Mouse (Mus musculus): ENCODE data around the gene Tsr2.

Gene Tsr2

DNA sequence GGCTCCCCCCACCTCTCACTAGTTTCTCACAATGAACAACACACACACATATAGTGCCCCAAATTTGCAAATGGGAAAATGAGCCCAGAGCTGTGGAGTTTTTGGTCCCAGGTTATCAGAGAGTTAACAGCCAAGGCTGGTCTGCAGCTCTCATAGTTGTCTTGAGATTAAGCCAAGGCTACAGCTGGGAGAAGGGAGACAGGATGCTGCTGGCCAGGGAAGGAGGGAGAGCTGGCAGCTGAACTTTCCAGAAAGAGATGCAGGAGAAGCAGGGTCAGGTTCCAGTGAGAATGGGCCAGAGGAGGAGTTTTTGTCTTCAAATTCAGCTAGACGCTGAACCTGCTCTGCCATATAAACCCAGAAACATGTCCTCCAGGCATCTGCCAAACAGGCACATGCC, 37.0 kb downstream of the Tsr2 start:
- Histone ChIP-seq H3K27me3 (ENCODE audit: control insufficient read depth, insufficient read depth, low read length, poor library complexity, severe bottlenecking) (no peaks in the 10 kb centered on the region), H3K36me3 (ENCODE audit: control insufficient read depth, insufficient read depth, low read length, poor library complexity, severe bottlenecking) (no peaks in the 10 kb centered on the region)
- no peak for DNase-seq (ENCODE audit: low read depth, low spot score)

DNA sequence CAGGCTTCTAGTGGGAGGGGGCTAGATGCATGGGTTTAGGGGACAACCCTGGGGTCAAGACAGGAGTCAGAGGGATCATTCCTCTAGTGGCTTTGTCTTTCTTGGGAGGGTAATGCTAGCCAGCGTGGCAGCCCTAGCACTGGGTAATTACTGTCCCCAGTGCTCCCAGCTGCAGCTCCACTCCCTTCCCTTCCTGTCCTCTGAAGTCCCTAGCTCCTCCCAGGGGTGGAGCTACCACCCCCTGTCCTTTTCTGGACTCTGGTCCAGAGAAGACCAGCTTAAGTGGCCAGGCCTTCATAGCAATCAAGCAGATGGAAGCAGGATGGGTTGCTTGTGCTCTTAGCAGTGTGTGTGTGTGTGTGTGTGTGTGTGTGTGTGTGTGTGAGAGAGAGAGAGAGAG, 40.8 kb downstream of the Tsr2 start:
- no peak for DNase-seq (ENCODE audit: low read depth, low spot score)
- H3K36me3 ChIP-seq (ENCODE audit: control insufficient read depth, insufficient read depth, low read length, poor library complexity, severe bottlenecking): no peaks in the 10 kb centered on the region

DNA sequence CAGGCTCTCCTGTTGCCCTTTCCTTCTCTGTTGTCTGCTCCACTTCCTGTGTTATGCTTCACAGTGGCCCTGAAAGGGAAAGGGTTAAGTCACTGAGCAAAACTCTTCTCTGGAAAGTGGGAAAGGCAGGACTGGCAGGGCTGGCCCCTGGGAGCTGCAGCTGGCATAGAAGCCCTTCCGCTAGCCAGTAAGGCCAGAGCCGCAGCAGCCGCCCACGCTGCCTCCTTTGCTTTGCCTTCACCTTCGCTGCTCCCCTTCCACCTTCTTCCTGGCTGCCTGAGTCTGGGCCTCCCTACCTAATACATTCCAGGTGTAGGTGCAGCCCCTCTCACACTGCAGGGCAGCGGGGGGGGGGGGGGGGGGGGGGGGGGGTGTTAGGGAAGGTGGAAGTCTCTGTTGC, 41.9 kb downstream of the Tsr2 start:
- H3K27me3 ChIP-seq (ENCODE audit: control insufficient read depth, insufficient read depth, low read length, poor library complexity, severe bottlenecking): no peaks in the 10 kb centered on the region
- no peaks in the 10 kb centered on the region for H3K36me3 ChIP-seq (ENCODE audit: control insufficient read depth, insufficient read depth, low read length, poor library complexity, severe bottlenecking)
- no peak for DNase-seq (ENCODE audit: low read depth, low spot score)

More for the DNA sequence above, 40.8 kb downstream of the Tsr2 start:
- H3K27me3 ChIP-seq (ENCODE audit: control insufficient read depth, insufficient read depth, low read length, poor library complexity, severe bottlenecking): no peaks in the 10 kb centered on the region

DNA sequence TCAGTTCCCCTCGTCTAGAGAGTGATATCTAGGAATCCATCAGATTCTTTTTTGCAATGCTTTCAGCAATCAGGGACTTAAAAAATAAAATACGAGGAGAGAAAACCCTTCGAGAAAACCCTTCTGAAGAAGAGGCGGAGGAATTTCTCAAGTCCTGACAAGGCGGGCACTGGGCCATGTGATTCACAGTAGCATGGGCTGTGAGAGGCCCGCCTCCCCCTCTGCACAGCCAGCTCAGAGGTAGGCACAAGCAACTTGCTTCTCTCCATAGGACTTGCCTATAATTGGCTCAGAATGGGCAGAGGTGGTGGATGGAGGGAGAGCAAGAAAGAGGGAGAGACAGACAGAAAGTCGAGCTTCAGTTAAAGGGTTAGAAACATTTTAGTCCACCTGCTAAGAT, 46.0 kb downstream of the Tsr2 start:
- Histone ChIP-seq H3K27me3 (ENCODE audit: control insufficient read depth, insufficient read depth, low read length, poor library complexity, severe bottlenecking) (no peaks in the 10 kb centered on the region), H3K36me3 (ENCODE audit: control insufficient read depth, insufficient read depth, low read length, poor library complexity, severe bottlenecking) (no peaks in the 10 kb centered on the region)
- no peak for DNase-seq (ENCODE audit: low read depth, low spot score)

DNA sequence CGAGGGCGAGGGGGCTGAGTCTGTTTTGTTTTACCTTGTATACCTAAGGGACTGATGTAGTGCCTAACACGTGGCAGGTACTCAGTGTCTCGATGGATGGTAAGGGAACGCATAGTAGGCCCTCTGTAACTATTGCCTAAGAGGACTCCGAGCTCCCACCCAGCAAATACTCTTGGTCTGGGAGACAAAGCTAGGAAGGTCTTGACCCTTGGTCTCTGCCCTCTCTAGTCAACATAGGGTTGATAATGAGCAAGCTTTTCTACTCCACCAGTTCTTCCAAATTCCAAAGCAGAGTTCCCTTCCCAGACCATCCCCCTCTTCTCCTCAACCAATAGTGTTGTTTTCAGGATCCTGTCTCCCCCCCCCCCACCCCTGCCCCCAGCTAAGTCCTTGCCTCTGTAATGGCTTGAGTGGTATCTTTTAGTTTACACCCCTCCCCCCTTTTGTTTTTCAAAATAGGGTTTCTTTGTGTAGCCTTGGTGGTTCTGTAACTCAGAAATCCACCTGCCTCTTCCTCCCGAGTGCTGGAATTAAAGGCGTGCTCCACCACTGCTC, 46.6 kb downstream of the Tsr2 start:
- no peak for DNase-seq (ENCODE audit: low read depth, low spot score)
- H3K36me3 ChIP-seq (ENCODE audit: control insufficient read depth, insufficient read depth, low read length, poor library complexity, severe bottlenecking): no peaks in the 10 kb centered on the region
- no peaks in the 10 kb centered on the region for H3K27me3 ChIP-seq (ENCODE audit: control insufficient read depth, insufficient read depth, low read length, poor library complexity, severe bottlenecking)

DNA sequence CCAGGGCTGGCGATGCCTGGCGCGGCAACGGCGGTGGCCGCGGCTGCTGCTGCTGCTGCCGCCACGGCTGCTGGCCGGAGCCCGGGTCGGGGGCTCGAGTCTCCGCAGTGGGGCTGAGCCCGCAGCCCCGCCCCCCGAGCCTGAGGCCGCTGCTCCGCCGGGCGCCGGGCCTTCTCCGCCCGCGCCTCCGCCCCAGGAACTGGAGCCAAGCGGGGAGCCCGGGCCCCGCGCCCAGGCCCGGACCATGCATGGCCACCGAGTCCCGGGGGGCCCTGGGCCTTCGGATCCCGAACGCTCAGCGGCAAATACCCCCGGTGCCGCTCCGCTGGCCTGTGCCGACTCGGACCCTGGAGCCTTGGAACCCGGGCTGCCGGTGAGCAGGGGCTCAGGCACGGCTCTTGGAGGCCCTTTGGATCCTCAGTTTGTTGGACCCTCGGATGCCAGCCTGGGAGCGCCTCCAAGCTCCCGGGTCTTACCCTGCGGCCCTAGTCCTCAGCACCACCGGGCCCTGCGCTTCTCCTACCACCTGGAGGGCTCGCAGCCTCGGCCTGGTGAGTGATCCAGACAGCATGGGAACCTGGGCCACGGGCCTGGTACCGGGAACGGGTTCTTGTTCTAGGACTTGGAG, 48.8 kb downstream of the Tsr2 start:
- Histone ChIP-seq H3K27me3 (ENCODE audit: control insufficient read depth, insufficient read depth, low read length, poor library complexity, severe bottlenecking) (no peaks in the 10 kb centered on the region), H3K36me3 (ENCODE audit: control insufficient read depth, insufficient read depth, low read length, poor library complexity, severe bottlenecking) (no peaks in the 10 kb centered on the region)
- DNase-seq (ENCODE audit: low read depth, low spot score): no peak

DNA sequence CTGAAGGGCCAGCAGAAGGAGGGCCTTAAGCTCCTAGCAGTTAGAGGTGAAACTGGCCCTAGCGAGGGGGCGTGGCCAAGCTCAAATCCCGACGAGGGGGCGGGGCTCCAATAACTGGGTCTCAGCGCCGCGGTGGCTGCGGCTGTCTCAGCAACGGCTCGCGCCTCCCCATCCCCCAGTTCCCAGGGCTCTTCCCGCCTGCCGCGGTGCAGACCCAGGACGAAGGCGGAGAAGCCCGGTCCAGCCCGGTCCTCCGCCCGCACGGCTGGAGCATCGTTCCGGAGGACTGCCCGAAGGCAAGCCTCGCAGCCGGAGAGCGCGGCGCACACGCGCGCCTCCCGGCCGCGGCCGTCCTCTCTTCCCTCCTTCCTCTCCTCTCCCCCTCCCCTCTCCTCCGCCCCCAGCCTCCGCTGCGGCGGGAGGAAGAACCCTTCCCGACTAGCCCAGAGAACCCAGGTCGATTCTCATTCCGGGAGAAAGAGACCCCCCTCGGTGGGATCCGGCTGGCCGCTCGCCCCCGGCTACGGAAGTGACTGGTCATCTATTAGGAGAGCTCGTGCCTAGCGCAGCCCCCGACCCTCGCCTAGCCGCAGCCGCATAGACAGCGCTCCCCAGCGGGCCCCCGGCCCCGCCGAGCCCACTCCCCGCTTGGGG, 49.4 kb downstream of the Tsr2 start:
- Histone ChIP-seq H3K36me3 (ENCODE audit: control insufficient read depth, insufficient read depth, low read length, poor library complexity, severe bottlenecking) (no peaks in the 10 kb centered on the region), H3K27me3 (ENCODE audit: control insufficient read depth, insufficient read depth, low read length, poor library complexity, severe bottlenecking) (no peaks in the 10 kb centered on the region)
- DNase-seq (ENCODE audit: low read depth, low spot score): peak; percentile 38

DNA sequence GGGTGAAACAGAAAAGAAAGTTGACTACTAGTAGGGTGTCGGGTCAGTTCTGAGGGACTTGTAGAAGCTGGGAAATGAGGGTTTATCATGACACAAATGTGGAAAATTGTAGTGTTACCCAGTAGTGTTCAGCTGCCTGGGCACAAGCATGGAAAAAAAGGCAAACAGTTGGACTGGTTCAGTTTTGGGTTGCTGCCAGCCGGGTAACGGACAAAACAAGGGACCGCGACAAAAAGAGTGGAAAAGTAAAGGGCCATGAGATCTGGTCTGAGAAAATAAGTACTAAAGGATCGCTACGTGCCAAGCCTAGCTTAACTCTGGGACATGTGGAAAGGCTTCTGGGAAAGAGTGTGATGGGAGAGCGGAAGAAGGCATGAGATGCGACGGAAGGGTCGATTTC, 50.0 kb downstream of the Tsr2 start:
- no peak for DNase-seq (ENCODE audit: low read depth, low spot score)
- no peaks in the 10 kb centered on the region for H3K36me3 ChIP-seq (ENCODE audit: control insufficient read depth, insufficient read depth, low read length, poor library complexity, severe bottlenecking)
- no peaks in the 10 kb centered on the region for H3K27me3 ChIP-seq (ENCODE audit: control insufficient read depth, insufficient read depth, low read length, poor library complexity, severe bottlenecking)

DNA sequence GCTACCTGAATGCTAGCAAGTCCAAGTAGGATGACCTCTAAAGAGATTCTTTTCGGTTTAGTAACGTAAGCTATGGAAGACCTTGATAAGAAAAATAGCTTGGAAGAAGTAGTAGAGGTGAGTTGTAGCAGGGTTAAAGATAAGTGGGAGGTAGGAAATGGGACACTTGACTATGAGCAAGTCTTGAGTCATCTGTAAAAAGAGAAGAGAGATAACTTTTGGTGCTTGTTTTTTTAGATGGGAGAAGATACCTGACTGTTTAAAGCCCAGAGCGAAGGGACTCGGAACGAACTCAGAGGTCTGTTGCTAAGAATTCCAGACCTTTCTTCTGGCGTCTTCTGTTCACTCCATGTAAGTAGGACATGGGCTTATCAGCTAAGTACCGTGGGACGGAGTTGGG, 50.5 kb downstream of the Tsr2 start, which contains the start of gene Fgd1:
Gene Fgd1 (plus strand): TSS at position 301 of the 400 bp plus-strand sequence.
- Histone ChIP-seq H3K27me3 (ENCODE audit: control insufficient read depth, insufficient read depth, low read length, poor library complexity, severe bottlenecking) (no peaks in the 10 kb centered on the region), H3K36me3 (ENCODE audit: control insufficient read depth, insufficient read depth, low read length, poor library complexity, severe bottlenecking) (no peaks in the 10 kb centered on the region)
- DNase-seq (ENCODE audit: low read depth, low spot score): no peak

DNA sequence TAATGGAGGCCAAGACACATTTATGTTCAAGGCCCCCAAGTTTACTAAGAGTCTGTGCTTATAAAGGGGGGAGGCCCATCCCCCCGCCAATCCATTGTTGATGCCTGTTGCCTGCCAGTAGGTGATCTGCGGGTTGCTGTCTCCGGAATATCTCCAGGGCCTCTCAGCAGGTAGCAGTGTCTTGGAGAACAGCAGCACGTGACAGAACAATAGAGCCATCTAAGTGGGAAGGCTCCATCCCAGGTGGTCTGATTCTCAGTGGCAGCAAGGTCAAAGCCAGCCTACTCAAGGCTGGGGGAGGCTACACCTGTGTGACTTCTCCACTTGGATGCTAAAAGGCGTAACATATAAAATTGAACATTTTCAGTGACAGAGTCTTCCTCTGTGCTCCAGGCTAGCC, 55.1 kb downstream of the Tsr2 start:
- H3K36me3 ChIP-seq (ENCODE audit: control insufficient read depth, insufficient read depth, low read length, poor library complexity, severe bottlenecking): no peaks in the 10 kb centered on the region
- no peaks in the 10 kb centered on the region for H3K27me3 ChIP-seq (ENCODE audit: control insufficient read depth, insufficient read depth, low read length, poor library complexity, severe bottlenecking)
- no peak for DNase-seq (ENCODE audit: low read depth, low spot score)

Data from splenic B cell, adult 2 months (primary cell).